Mouse (Mus musculus): ENCODE data around the gene Osbpl10.
A peak's percentile ranks its signal among the peaks of the same experiment; 100 is the strongest.
"Not testable (repeated sequence)": the region's sequence is repeated elsewhere in the genome, so short reads cannot be mapped to it uniquely, and the experiment has no call there.

Gene Osbpl10

GRCm38 (mm10) chr9:114978281-114979111, at the start of gene Osbpl10:
Osbpl10 (plus strand) TSS chr9:114978569.
- peak; percentile 75 to 83 for DNase-seq

GRCm38 (mm10) chr9:114930464-114931090, 47.8 kb upstream of the Osbpl10 start:
- DNase-seq: peak; percentile 72 to 80

- DNase-seq: no peak
Observed at GRCm38 (mm10) chr9:114932607-114933006, 45.8 kb upstream of the Osbpl10 start.

- DNase-seq: peak in 1 of 2 experiments; percentile 54
Observed at GRCm38 (mm10) chr9:114933037-114933722, 45.2 kb upstream of the Osbpl10 start.

GRCm38 (mm10) chr9:114933723-114934171, 44.6 kb upstream of the Osbpl10 start, which contains the start of gene Gpd1l:
Gpd1l (minus strand) TSS chr9:114933987.
- peak; percentile 93 to 95 for DNase-seq

- DNase-seq: peak in 1 of 2 experiments; percentile 9
Observed at GRCm38 (mm10) chr9:114934231-114934630, 44.1 kb upstream of the Osbpl10 start.

GRCm38 (mm10) chr9:114935321-114935720, 43.0 kb upstream of the Osbpl10 start:
- no peak for DNase-seq

- DNase-seq: no peak
Observed at GRCm38 (mm10) chr9:114936687-114937086, 41.7 kb upstream of the Osbpl10 start.

GRCm38 (mm10) chr9:114944642-114945041, 33.7 kb upstream of the Osbpl10 start:
- no peak for DNase-seq

- no peak for DNase-seq
Observed at GRCm38 (mm10) chr9:114945576-114945975, 32.8 kb upstream of the Osbpl10 start.

- DNase-seq: no peak
Observed at GRCm38 (mm10) chr9:114948395-114948794, 30.0 kb upstream of the Osbpl10 start.

GRCm38 (mm10) chr9:114952866-114953265, 25.5 kb upstream of the Osbpl10 start:
- DNase-seq: peak in 1 of 2 experiments; percentile 29

- no peak for DNase-seq
Observed at GRCm38 (mm10) chr9:114955340-114955739, 23.0 kb upstream of the Osbpl10 start.

- DNase-seq: peak; percentile 47 to 67
Observed at GRCm38 (mm10) chr9:114956945-114957344, 21.4 kb upstream of the Osbpl10 start.

GRCm38 (mm10) chr9:114960043-114960789, 18.2 kb upstream of the Osbpl10 start:
- no peak for DNase-seq

GRCm38 (mm10) chr9:114960844-114961243, 17.5 kb upstream of the Osbpl10 start:
- DNase-seq: no peak

- DNase-seq: no peak
Observed at GRCm38 (mm10) chr9:114964093-114964492, 14.3 kb upstream of the Osbpl10 start.

- DNase-seq: not testable (repeated sequence)
Observed at GRCm38 (mm10) chr9:114966286-114966685, 12.1 kb upstream of the Osbpl10 start.

- DNase-seq: peak; percentile 53 to 62
Observed at GRCm38 (mm10) chr9:114977461-114978280, 698 bp upstream of the Osbpl10 start.

GRCm38 (mm10) chr9:114979969-114980368, 1.6 kb downstream of the Osbpl10 start:
- no peak for DNase-seq

- DNase-seq: peak in 1 of 2 experiments; percentile 27
Observed at GRCm38 (mm10) chr9:114982689-114983360, 4.5 kb downstream of the Osbpl10 start, which contains the start of gene Rps27rt. Rps27rt (minus strand) TSS chr9:114982739.

All from cerebellum, postnatal 14 days (tissue).